Mouse (Mus musculus) frontal cortex, postnatal 25 days (tissue): ENCODE data around the gene Nmnat3.
"Not testable (repeated sequence)": the region's sequence is repeated elsewhere in the genome, so short reads cannot be mapped to it uniquely, and the experiment has no call there.

Experiments used
- DNase-seq, 2 experiments: peaks; one replicate each; pipeline ENCODE4 v3.0.0; 2022; ENCODE audit warnings: low spot score in 2 of 2

Nmnat3 gene

GRCm38 (mm10) chr9:98287135-98287534, at the start of gene Nmnat3:
Nmnat3 (plus strand) TSS chr9:98287435.
- DNase-seq, result not testable (repeated sequence)

- DNase-seq, result no peak
Measured at GRCm38 (mm10) chr9:98243481-98243880, 43.8 kb upstream of the Nmnat3 start.

- peak; percentile 33 to 35 for DNase-seq
Measured at GRCm38 (mm10) chr9:98244223-98244622, 43.0 kb upstream of the Nmnat3 start.

GRCm38 (mm10) chr9:98245226-98245625, 42.0 kb upstream of the Nmnat3 start:
- DNase-seq, result no peak

- no peak for DNase-seq
Measured at GRCm38 (mm10) chr9:98246351-98246750, 40.9 kb upstream of the Nmnat3 start.

- no peak for DNase-seq
Measured at GRCm38 (mm10) chr9:98260210-98260609, 27.0 kb upstream of the Nmnat3 start.

GRCm38 (mm10) chr9:98261461-98262011, 25.7 kb upstream of the Nmnat3 start:
- DNase-seq, result no peak

GRCm38 (mm10) chr9:98264916-98265315, 22.3 kb upstream of the Nmnat3 start:
- DNase-seq, result no peak

- DNase-seq, result no peak
Measured at GRCm38 (mm10) chr9:98272734-98273133, 14.5 kb upstream of the Nmnat3 start.

GRCm38 (mm10) chr9:98275080-98275479, 12.2 kb upstream of the Nmnat3 start:
- no peak for DNase-seq

GRCm38 (mm10) chr9:98280162-98280561, 7.1 kb upstream of the Nmnat3 start:
- no peak for DNase-seq

GRCm38 (mm10) chr9:98285606-98286301, 1.5 kb upstream of the Nmnat3 start:
- no peak for DNase-seq

- no peak for DNase-seq
Measured at GRCm38 (mm10) chr9:98289665-98290064, 2.4 kb downstream of the Nmnat3 start.

- DNase-seq, result no peak
Measured at GRCm38 (mm10) chr9:98290591-98290990, 3.4 kb downstream of the Nmnat3 start.

- peak; percentile 61 to 67 for DNase-seq
Measured at GRCm38 (mm10) chr9:98296383-98297201, 9.4 kb downstream of the Nmnat3 start.

GRCm38 (mm10) chr9:98297234-98297936, 10.2 kb downstream of the Nmnat3 start:
- DNase-seq, result no peak

- DNase-seq, result no peak
Measured at GRCm38 (mm10) chr9:98297937-98298595, 10.8 kb downstream of the Nmnat3 start.

- DNase-seq, result no peak
Measured at GRCm38 (mm10) chr9:98298761-98299160, 11.5 kb downstream of the Nmnat3 start.

- DNase-seq, result no peak
Measured at GRCm38 (mm10) chr9:98299235-98299634, 12.0 kb downstream of the Nmnat3 start.

GRCm38 (mm10) chr9:98300582-98300981, 13.3 kb downstream of the Nmnat3 start:
- DNase-seq, result no peak

- DNase-seq, result no peak
Measured at GRCm38 (mm10) chr9:98307011-98307410, 19.8 kb downstream of the Nmnat3 start.
